Mouse (Mus musculus) lung, embryonic 14.5 days (tissue): ENCODE results near the gene Vsx1. TPM values are rescaled to one million over a fixed set of nuclear protein-coding genes. Genes with fewer than 3 reads are reported as not detected.

Experiments used
- ATAC-seq: fragments of 200-750 bp; cut with Nextera tagmentation; 2 replicates; pipeline ENCODE4 v1.8.0; 2017; ENCODE audit warnings: mild to moderate bottlenecking, moderate TSS enrichment, moderate library complexity; ENCODE audit not compliant: insufficient read depth
- DNase-seq: peaks from one replicate; pipeline ENCODE4 v3.0.0-alpha.2; 2015
- H3K27ac ChIP-seq: fragments of 300-500 bp; sonication (generic); 2 replicates; pipeline ENCODE4 v1.5.1; 2014; ENCODE audit warnings: low read depth, mild to moderate bottlenecking, moderate library complexity
- H3K27me3 ChIP-seq: fragments of 300-500 bp; sonication (generic); 2 replicates; pipeline ENCODE4 v1.6.1; 2014; ENCODE audit warnings: low read length, control low read depth; ENCODE audit not compliant: insufficient read depth
- H3K36me3 ChIP-seq: fragments of 300-500 bp; sonication (generic); 2 replicates; pipeline ENCODE4 v1.6.1; 2014; ENCODE audit warnings: control low read depth; ENCODE audit not compliant: insufficient read depth
- H3K4me1 ChIP-seq: fragments of 300-500 bp; sonication (generic); 2 replicates; pipeline ENCODE4 v1.6.1; 2014; ENCODE audit warnings: antibody characterized with exemption, control low read depth; ENCODE audit not compliant: insufficient read depth
- H3K4me2 ChIP-seq: fragments of 300-500 bp; sonication (generic); 2 replicates; pipeline ENCODE4 v1.6.1; 2014; ENCODE audit warnings: mild to moderate bottlenecking
- H3K4me3 ChIP-seq: fragments of 300-500 bp; sonication (generic); 2 replicates; pipeline ENCODE4 v1.5.1; 2014; ENCODE audit warnings: low read depth, low read length
- H3K9ac ChIP-seq: fragments of 300-500 bp; sonication (generic); 2 replicates; pipeline ENCODE4 v1.6.1; 2014
- H3K9me3 ChIP-seq: fragments of 300-500 bp; sonication (generic); 2 replicates; pipeline ENCODE4 v1.6.1; 2016; ENCODE audit warnings: low read depth, low read length, control low read depth
- CTCF ChIP-seq: IDR thresholded peaks from 2 replicates; pipeline ENCODE4 v1.5.1; 2016; ENCODE audit warnings: antibody characterized with exemption, low read depth
- WGBS: fragments of 180-500 bp; shearing (Covaris S2); extraction: QIAGEN DNeasy Blood & Tissue Kit; methylation state at CpG from one replicate; pipeline ENCODE4 v1.1.7; 2014; 5-methylcytosine and 5-hydroxymethylcytosine counted together
- polyA plus RNA-seq: library from polyadenylated mRNA; unstranded; fragments of >200 nt; fragmentation: Nextera tagmentation; extraction: Ambion mirVana; gene quantifications from 2 replicates; pipeline ENCODE4 v1.2.1, GENCODE M21; 2014

The Vsx1 gene
- polyA plus RNA-seq, 1 experiment from 2014 or later = not detected

- ATAC-seq (no peak), DNase-seq (no peak)
- Histone ChIP-seq H3K36me3 (no peaks in the 10 kb centered on the region), H3K27ac (no peak overlapping the region), H3K4me2 (peak overlapping the region; percentile 60), H3K27me3 (peaks cover 58% of the 10 kb centered on the region), H3K4me3 (peak overlapping the region; percentile 33), H3K4me1 (no peaks in the 10 kb centered on the region), H3K9ac (no peak overlapping the region), H3K9me3 (no peaks in the 10 kb centered on the region)
- 4% methylated on average over 23 of the region's 23 CpGs for WGBS
- no peak for TF ChIP-seq CTCF
Measured at GRCm38 (mm10) chr2:150687871-150688540, 1.2 kb downstream of the Vsx1 start.

- Histone ChIP-seq H3K27me3 (peaks cover 46% of the 10 kb centered on the region), H3K27ac (no peak overlapping the region), H3K4me3 (no peak overlapping the region), H3K9me3 (no peaks in the 10 kb centered on the region), H3K4me1 (no peaks in the 10 kb centered on the region), H3K9ac (no peak overlapping the region), H3K4me2 (no peak overlapping the region), H3K36me3 (no peaks in the 10 kb centered on the region)
- ATAC-seq (no peak), DNase-seq (no peak)
- WGBS = 87% methylated on average over 9 of the region's 9 CpGs
- TF ChIP-seq CTCF = no peak
Measured at GRCm38 (mm10) chr2:150685389-150685788, 3.8 kb downstream of the Vsx1 start.

- Histone ChIP-seq H3K9ac (no peak overlapping the region), H3K4me2 (no peak overlapping the region), H3K27me3 (peaks cover 36% of the 10 kb centered on the region), H3K4me3 (no peak overlapping the region), H3K36me3 (no peaks in the 10 kb centered on the region), H3K4me1 (no peaks in the 10 kb centered on the region), H3K9me3 (no peaks in the 10 kb centered on the region), H3K27ac (no peak overlapping the region)
- ATAC-seq (no peak), DNase-seq (no peak)
- no peak for TF ChIP-seq CTCF
- WGBS = 76% methylated on average over 12 of the region's 12 CpGs
Measured at GRCm38 (mm10) chr2:150684451-150684850, 4.7 kb downstream of the Vsx1 start.

DNA sequence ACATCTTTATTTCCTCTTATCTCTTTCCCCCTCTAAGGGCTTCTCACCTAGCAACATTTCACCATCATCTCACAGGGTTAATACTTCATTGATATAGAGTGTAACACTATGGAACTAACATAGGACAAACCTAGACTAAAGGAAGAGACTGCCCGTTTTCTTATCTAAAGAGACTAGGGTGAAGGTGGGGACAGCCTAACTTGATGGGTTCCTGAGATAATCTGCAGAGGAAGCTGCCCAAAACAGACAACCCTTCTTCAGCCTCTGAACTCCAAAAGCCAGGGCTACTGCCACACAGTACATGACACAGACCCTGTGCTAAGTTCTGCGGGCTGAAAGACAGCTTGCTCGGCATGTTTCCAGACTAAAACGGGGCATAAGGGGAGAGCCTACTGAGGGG lies 7.6 kb downstream of the Vsx1 start:
- TF ChIP-seq CTCF = no peak
- Histone ChIP-seq H3K4me3 (no peak overlapping the region), H3K4me1 (no peaks in the 10 kb centered on the region), H3K27me3 (peaks cover 7% of the 10 kb centered on the region; the same call in 1 of the 2 replicates), H3K27ac (no peak overlapping the region), H3K9ac (no peak overlapping the region), H3K4me2 (no peak overlapping the region), H3K36me3 (no peaks in the 10 kb centered on the region), H3K9me3 (no peaks in the 10 kb centered on the region)
- WGBS = 40% methylated on average over 4 of the region's 4 CpGs
- DNase-seq = no peak
- ATAC-seq = no peak

DNA sequence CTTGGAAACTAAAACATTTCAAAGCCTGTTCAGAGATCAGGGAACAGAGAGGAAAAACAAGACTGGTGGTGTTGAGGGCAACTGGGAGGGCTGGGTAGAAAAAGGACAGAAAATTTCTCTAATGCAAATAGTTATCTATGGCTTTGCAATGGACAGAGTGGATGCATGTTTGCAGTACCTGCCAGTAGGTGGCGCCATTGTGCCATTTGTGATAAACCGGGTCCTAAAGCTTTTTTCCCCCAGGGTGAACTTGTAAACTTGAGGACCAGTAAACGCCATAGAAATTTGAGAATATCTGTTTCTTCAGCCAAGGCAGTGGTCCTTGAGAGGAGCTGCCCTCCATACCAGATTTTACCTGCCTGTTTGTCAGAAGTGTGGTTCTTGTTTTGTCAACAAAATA lies 10.8 kb downstream of the Vsx1 start:
- Histone ChIP-seq H3K27ac (no peak overlapping the region), H3K36me3 (no peaks in the 10 kb centered on the region), H3K4me3 (no peak overlapping the region), H3K9me3 (no peaks in the 10 kb centered on the region), H3K4me2 (no peak overlapping the region), H3K9ac (no peak overlapping the region), H3K27me3 (no peaks in the 10 kb centered on the region), H3K4me1 (no peaks in the 10 kb centered on the region)
- peak; percentile 90 for TF ChIP-seq CTCF
- ATAC-seq (0 out of 2 replicates have a peak, but pooled peaks have one; percentile 21), DNase-seq (peak; percentile 90)
- whole genome bisulfite sequencing = 1% methylated on average over 3 of the region's 3 CpGs

DNA sequence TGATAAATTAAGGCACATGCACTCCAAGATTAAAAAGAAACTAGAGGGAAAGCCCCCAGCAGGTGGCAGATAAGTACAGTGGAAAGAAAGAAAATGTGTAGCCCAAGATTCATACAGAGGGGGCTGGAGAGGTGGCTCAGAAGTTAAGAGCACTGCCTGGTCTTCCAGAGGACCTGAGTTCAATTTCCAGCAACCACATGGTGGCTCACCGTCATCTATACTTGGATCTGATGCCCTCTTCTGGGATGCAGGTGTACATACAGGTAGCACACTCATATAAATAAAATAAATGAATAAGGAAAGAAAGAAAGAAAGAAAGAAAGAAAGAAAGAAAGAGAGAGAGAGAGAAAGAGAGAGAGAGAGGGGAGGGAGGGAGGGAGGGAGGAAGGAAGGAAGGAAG lies 13.6 kb downstream of the Vsx1 start:
- H3K27me3 ChIP-seq = no peaks in the 10 kb centered on the region
- H3K9ac ChIP-seq = no peak overlapping the region
- DNase-seq (no peak), ATAC-seq (no peak)
- H3K9me3 ChIP-seq = no peaks in the 10 kb centered on the region
- H3K4me2 ChIP-seq = no peak overlapping the region
- H3K4me1 ChIP-seq = no peaks in the 10 kb centered on the region
- TF ChIP-seq CTCF = peak; percentile 25
- H3K4me3 ChIP-seq = no peak overlapping the region
- 43% methylated on average over 1 of the region's 1 CpGs for WGBS
- no peak overlapping the region for H3K27ac ChIP-seq
- H3K36me3 ChIP-seq = no peaks in the 10 kb centered on the region

- ATAC-seq (peak; percentile 78), DNase-seq (peak; percentile 89)
- Histone ChIP-seq H3K9ac (no peak overlapping the region), H3K9me3 (no peaks in the 10 kb centered on the region), H3K27me3 (no peaks in the 10 kb centered on the region), H3K36me3 (no peaks in the 10 kb centered on the region), H3K4me2 (no peak overlapping the region), H3K4me3 (no peak overlapping the region), H3K27ac (no peak overlapping the region), H3K4me1 (no peaks in the 10 kb centered on the region)
- WGBS = 0% methylated on average over 2 of the region's 2 CpGs
- TF ChIP-seq CTCF = peak; percentile 79
Measured at GRCm38 (mm10) chr2:150674900-150675299, 14.3 kb downstream of the Vsx1 start.
